Mouse (Mus musculus) thymus, adult 18-20 months (tissue): ENCODE measurements around the gene Gm3448.

Experiments used
- DNase-seq, 2 experiments: peaks; one replicate each; pipeline ENCODE4 v3.0.0; 2022; ENCODE audit warnings: mixed read lengths in 2 of 2

The Gm3448 gene

GRCm38 (mm10) chr17:14958686-14959327 is 82.5 kb downstream of the Gm3448 start:
- DNase-seq = no peak

- no peak for DNase-seq
Measured at GRCm38 (mm10) chr17:14953452-14953851, 87.9 kb downstream of the Gm3448 start.

GRCm38 (mm10) chr17:14949161-14949827 is 92.0 kb downstream of the Gm3448 start:
- DNase-seq = no peak
